Mouse (Mus musculus) lung, embryonic 14.5 days (tissue): ENCODE measurements at regions not wholly inside any gene's neighbourhood (a gene's known extent, or its start where the extent isn't known, plus 50 kb on each side); places are given as distances from the start of the nearest gene placed in this dataset.

Source experiments
- ATAC-seq: fragments of 200-750 bp; cut with Nextera tagmentation; 2 replicates; pipeline ENCODE4 v1.8.0; 2017; ENCODE audit warnings: mild to moderate bottlenecking, moderate TSS enrichment, moderate library complexity; ENCODE audit not compliant: insufficient read depth
- DNase-seq: peaks from one replicate; pipeline ENCODE4 v3.0.0-alpha.2; 2015
- H3K27ac ChIP-seq: fragments of 300-500 bp; sonication (generic); 2 replicates; pipeline ENCODE4 v1.5.1; 2014; ENCODE audit warnings: low read depth, mild to moderate bottlenecking, moderate library complexity
- H3K27me3 ChIP-seq: fragments of 300-500 bp; sonication (generic); 2 replicates; pipeline ENCODE4 v1.6.1; 2014; ENCODE audit warnings: low read length, control low read depth; ENCODE audit not compliant: insufficient read depth
- H3K36me3 ChIP-seq: fragments of 300-500 bp; sonication (generic); 2 replicates; pipeline ENCODE4 v1.6.1; 2014; ENCODE audit warnings: control low read depth; ENCODE audit not compliant: insufficient read depth
- H3K4me1 ChIP-seq: fragments of 300-500 bp; sonication (generic); 2 replicates; pipeline ENCODE4 v1.6.1; 2014; ENCODE audit warnings: antibody characterized with exemption, control low read depth; ENCODE audit not compliant: insufficient read depth
- H3K4me2 ChIP-seq: fragments of 300-500 bp; sonication (generic); 2 replicates; pipeline ENCODE4 v1.6.1; 2014; ENCODE audit warnings: mild to moderate bottlenecking
- H3K4me3 ChIP-seq: fragments of 300-500 bp; sonication (generic); 2 replicates; pipeline ENCODE4 v1.5.1; 2014; ENCODE audit warnings: low read depth, low read length
- H3K9ac ChIP-seq: fragments of 300-500 bp; sonication (generic); 2 replicates; pipeline ENCODE4 v1.6.1; 2014
- H3K9me3 ChIP-seq: fragments of 300-500 bp; sonication (generic); 2 replicates; pipeline ENCODE4 v1.6.1; 2016; ENCODE audit warnings: low read depth, low read length, control low read depth
- CTCF ChIP-seq: IDR thresholded peaks from 2 replicates; pipeline ENCODE4 v1.5.1; 2016; ENCODE audit warnings: antibody characterized with exemption, low read depth
- WGBS: fragments of 180-500 bp; shearing (Covaris S2); extraction: QIAGEN DNeasy Blood & Tissue Kit; methylation state at CpG from one replicate; pipeline ENCODE4 v1.1.7; 2014; 5-methylcytosine and 5-hydroxymethylcytosine counted together

DNA sequence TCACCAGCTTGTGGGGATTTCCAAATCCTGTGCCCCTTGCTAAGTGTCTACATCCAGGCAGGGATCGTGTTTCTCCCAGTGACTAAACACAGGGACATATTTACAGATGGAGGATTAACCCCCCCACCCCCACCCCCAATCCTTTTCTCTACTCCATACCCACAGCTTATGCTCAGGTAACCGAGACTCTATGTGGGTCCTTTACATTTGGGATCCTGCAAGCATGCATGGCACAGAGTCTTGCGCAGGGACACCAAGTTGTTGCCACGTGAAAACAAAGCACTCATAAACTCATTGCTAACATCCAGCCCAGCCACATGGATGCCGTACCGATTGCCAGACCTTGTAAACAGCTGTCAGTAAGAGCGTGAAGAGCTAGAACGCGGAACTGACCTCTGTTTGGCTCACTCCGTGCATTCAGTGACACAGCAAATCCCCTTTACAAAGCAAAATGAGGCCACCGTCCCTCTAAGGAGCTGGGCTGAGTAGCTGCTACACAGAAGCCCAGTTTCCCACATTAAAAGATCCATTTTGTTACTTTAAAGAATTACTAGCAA, 1204.9 kb upstream of the A1bg start:
- ATAC-seq (peak; percentile 72), DNase-seq (peak; percentile 74)
- Histone ChIP-seq H3K27me3 (no peaks in the 10 kb centered on the region), H3K4me2 (no peak overlapping the region), H3K9ac (no peak overlapping the region), H3K4me1 (peaks cover 20% of the 10 kb centered on the region), H3K9me3 (no peaks in the 10 kb centered on the region), H3K27ac (no peak overlapping the region), H3K36me3 (no peaks in the 10 kb centered on the region), H3K4me3 (no peak overlapping the region)
- WGBS, result 31% methylated on average over 11 of the region's 11 CpGs
- no peak for TF ChIP-seq CTCF

DNA sequence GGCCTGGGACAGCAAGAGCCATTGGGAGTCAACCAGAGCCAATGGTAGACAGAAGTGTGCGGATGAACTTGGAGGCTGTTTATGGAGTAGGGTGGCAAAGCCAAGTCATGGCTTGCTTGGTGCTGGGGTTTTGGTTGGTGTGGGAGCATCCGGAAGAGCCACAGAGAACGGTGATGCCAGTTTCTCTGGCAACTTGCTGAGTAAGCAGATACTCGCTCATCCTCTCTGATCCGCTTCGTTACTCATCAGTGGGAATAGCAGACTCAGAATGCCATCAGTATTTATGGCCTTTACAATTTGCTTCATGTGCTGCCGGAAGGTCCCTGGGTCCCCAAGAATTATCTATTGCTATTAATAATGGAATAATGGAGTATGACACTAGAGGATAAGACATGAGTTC, 1202.9 kb upstream of the A1bg start:
- WGBS, result 94% methylated on average over 7 of the region's 7 CpGs
- no peak for TF ChIP-seq CTCF
- H3K27ac ChIP-seq, result no peak overlapping the region
- H3K4me2 ChIP-seq, result no peak overlapping the region
- H3K27me3 ChIP-seq, result no peaks in the 10 kb centered on the region
- H3K9me3 ChIP-seq, result no peaks in the 10 kb centered on the region
- no peak for DNase-seq
- no peak overlapping the region for H3K4me3 ChIP-seq
- peaks cover 17% of the 10 kb centered on the region; the same call in 1 of the 2 replicates for H3K4me1 ChIP-seq
- H3K9ac ChIP-seq, result no peak overlapping the region
- no peak for ATAC-seq
- no peaks in the 10 kb centered on the region for H3K36me3 ChIP-seq

DNA sequence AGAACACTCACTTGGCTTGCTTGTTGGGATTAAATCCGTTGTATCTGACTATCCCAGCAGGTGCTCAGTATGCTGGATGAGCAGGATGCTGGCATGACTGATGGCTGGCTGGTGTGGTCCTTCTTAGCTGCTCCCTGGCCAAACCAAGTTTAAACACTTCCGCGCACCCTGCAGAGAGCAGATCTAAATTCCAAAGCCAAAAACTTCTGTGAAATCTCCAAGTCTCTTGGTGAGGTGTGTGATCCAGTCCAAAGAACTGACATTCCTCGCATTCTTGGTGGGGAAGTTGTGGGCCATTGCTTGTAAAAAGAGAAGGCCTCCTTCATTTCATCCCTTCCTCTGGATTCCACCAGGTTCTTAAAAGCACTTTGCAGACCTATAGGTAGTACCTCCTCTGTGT, 1200.9 kb upstream of the A1bg start:
- ATAC-seq (no peak), DNase-seq (no peak)
- no peak overlapping the region for H3K4me2 ChIP-seq
- no peak overlapping the region for H3K4me3 ChIP-seq
- H3K27ac ChIP-seq, result no peak overlapping the region
- H3K27me3 ChIP-seq, result no peaks in the 10 kb centered on the region
- no peaks in the 10 kb centered on the region for H3K9me3 ChIP-seq
- peaks cover 14% of the 10 kb centered on the region; the same call in 1 of the 2 replicates for H3K4me1 ChIP-seq
- H3K36me3 ChIP-seq, result no peaks in the 10 kb centered on the region
- no peak overlapping the region for H3K9ac ChIP-seq
- TF ChIP-seq CTCF, result no peak
- WGBS, result 63% methylated on average over 4 of the region's 4 CpGs

DNA sequence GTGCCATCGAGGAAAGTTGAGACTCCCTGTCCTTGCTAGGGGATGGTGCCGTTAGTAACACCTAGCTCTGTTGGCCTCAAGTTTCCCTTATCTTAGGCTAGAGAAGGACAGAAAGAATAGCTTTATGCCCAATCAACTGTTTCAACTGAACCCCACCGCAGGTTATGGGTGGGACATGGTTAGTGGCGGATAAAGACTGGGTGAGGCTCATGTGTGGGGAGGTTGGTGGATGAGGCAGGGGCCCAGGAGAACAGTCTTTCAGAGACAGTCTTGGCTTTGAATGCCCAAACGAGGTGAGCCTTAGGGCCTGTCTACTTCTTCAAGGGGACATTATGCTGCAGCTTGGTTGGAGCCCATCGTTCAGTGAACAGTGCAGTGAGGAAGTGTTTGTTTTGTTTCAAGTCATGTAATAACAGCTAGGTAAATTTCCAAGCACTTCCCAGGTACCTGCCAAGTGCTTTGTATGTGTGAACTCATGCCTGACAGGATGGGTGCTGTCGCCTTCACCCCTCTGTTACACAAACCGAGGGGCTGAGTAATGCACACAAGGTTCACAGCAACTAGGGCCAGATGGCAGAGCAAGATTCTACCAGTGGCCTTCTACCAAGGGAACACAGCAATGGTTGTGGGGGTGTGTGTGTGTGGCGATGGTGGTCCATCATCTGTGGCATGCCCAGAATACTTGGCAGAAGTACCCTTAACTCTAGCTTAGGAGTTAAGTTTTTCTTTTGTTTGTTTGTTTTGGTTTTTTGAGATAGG, 1199.6 kb upstream of the A1bg start:
- no peak for TF ChIP-seq CTCF
- DNase-seq (no peak), ATAC-seq (no peak)
- WGBS, result 80% methylated on average over 9 of the region's 9 CpGs
- Histone ChIP-seq H3K4me3 (no peak overlapping the region), H3K9ac (no peak overlapping the region), H3K27ac (no peak overlapping the region), H3K27me3 (no peaks in the 10 kb centered on the region), H3K9me3 (no peaks in the 10 kb centered on the region), H3K36me3 (no peaks in the 10 kb centered on the region), H3K4me2 (no peak overlapping the region), H3K4me1 (peaks cover 1% of the 10 kb centered on the region; the same call in 1 of the 2 replicates)

DNA sequence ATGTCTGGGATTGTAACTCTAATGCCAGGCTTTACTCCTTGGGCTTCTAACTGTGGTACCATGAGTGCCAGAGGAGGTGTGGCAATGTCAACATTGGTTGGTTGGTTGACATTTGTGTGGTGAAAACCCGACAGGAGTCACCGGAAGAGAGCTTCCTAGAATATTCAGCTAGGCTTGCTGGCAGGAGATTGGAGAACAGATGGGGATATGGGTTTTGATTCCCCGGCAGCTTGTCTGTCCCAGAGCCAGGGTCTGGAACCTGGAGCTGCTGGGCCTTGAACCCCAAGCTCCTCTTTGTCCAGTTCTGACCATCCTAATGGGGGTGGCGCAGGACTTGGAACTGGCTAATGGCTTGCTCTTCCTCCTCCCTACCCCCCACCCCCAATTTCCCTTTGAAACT, 1198.9 kb upstream of the A1bg start:
- H3K4me3 ChIP-seq, result no peak overlapping the region
- ATAC-seq, result no peak
- 89% methylated on average over 4 of the region's 4 CpGs for WGBS
- no peak for DNase-seq
- no peak overlapping the region for H3K9ac ChIP-seq
- no peak for TF ChIP-seq CTCF
- no peak overlapping the region for H3K27ac ChIP-seq
- H3K36me3 ChIP-seq, result no peaks in the 10 kb centered on the region
- H3K4me1 ChIP-seq, result no peaks in the 10 kb centered on the region
- H3K4me2 ChIP-seq, result no peak overlapping the region
- no peaks in the 10 kb centered on the region for H3K27me3 ChIP-seq
- no peaks in the 10 kb centered on the region for H3K9me3 ChIP-seq

DNA sequence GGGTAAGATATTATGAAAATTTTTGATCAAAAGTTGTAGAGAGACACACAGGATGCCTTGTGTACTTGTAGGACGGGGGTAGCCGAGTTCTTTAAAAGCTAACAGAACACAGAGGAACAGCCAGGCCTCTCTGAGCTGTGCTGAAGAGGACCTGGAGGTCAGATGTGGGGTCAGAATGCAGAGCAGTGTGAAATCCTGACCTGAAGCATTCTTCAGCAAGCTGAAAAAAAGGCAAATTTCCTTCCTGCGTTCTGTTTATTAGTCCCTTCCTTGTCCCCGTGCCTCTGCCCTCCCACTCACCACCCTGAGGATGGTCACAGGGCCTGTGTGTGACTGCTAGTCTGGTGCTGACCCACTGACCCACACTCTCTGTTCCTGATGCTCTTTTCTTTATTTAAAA, 1197.9 kb upstream of the A1bg start:
- H3K4me1 ChIP-seq, result no peaks in the 10 kb centered on the region
- no peak overlapping the region for H3K4me3 ChIP-seq
- no peaks in the 10 kb centered on the region for H3K27me3 ChIP-seq
- H3K9ac ChIP-seq, result no peak overlapping the region
- no peak overlapping the region for H3K27ac ChIP-seq
- no peaks in the 10 kb centered on the region for H3K9me3 ChIP-seq
- 21% methylated on average over 4 of the region's 4 CpGs for WGBS
- ATAC-seq (no peak), DNase-seq (no peak)
- TF ChIP-seq CTCF, result no peak
- no peak overlapping the region for H3K4me2 ChIP-seq
- H3K36me3 ChIP-seq, result no peaks in the 10 kb centered on the region

DNA sequence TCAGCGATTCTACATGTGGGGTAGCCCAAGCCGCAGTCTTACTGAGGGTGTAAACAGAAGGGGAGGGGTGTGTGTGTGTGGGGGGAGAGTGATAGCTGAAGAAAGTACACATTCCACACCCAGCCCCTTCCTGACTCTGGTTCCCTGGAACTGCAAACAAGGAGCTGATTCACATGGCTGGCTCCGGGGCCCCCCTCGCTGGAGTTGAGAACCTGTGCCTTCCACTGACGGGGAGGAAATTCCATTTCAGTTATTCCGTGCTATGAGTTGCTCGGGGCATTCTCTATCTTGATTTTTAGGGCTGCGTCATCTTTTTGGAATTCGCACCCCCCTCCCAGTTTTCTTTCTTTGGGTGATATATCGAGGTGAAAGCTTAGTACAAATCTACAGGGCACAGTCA, 1196.2 kb upstream of the A1bg start:
- peak; percentile 66; the same call in 1 of the 2 replicates for ATAC-seq
- TF ChIP-seq CTCF, result no peak
- Histone ChIP-seq H3K4me1 (peaks cover 10% of the 10 kb centered on the region; the same call in 1 of the 2 replicates), H3K27ac (no peak overlapping the region), H3K4me2 (no peak overlapping the region), H3K9me3 (no peaks in the 10 kb centered on the region), H3K27me3 (no peaks in the 10 kb centered on the region), H3K4me3 (no peak overlapping the region), H3K9ac (no peak overlapping the region), H3K36me3 (no peaks in the 10 kb centered on the region)
- WGBS, result 41% methylated on average over 10 of the region's 10 CpGs
- DNase-seq, result peak; percentile 61
